Mouse (Mus musculus) spleen, postnatal 36 days (tissue): Measurements from ENCODE around the gene Max.

Experiments used
- DNase-seq, 2 experiments: peaks; one replicate each; pipeline ENCODE4 v3.0.0; 2022; ENCODE audit warnings: low spot score in 2 of 2, mixed read lengths in 1 of 2

The Max gene

GRCm38 (mm10) chr12:76887941-76888340 lies 74.1 kb downstream of the Max start:
- DNase-seq, result no peak
